Mouse (Mus musculus) retina, postnatal 1 day (tissue): ENCODE measurements around the gene Prrx2.

Experiments
- DNase-seq: peaks from one replicate; pipeline ENCODE4 v3.0.0-alpha.2; 2012

The Prrx2 gene

DNA sequence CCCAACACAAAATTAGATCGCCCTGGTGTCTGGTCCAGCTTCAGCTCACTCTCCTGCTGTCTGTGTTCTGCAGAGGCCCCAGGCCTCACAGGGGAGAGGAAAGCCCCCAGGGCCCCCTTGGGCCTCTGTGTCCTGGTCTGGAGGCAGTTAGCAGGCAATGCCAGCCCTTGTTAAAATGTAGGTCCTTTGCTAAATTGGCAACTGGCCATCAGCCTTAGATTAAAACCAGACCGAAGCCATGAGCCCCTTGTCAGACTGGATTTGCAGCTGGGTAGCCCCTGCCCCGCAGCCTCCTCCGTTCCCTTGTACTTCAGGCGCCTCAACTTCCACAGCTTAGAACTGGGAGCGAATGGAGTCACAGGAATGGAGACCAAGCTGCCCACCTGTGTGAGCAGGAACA is 37.9 kb downstream of the Prrx2 start:
- peak; percentile 67 for DNase-seq

GRCm38 (mm10) chr2:30874445-30874844 is 39.7 kb downstream of the Prrx2 start:
- DNase-seq: no peak

DNA sequence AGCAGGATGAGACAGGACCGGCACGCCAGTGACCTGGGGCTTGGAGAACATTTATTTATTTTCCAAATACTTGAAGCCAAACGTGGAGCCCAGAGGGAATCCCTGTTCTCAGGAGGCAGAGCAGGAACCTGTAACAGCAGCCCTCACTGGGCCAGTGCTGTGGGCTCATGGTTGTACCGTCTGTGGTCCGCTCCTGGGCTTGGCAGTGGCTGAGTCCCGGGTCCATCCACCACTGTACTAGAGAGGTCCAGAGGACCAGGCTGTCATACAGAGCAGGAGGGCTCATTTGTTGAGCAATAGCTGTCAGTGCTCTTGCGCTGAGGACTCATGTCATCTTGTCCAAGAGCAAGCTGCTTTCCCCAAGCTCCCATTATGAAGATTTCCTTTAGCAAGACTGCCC is 40.3 kb downstream of the Prrx2 start:
- no peak for DNase-seq

GRCm38 (mm10) chr2:30875621-30876432 is 41.1 kb downstream of the Prrx2 start:
- DNase-seq: no peak

GRCm38 (mm10) chr2:30879481-30879880 is 44.7 kb downstream of the Prrx2 start:
- no peak for DNase-seq

DNA sequence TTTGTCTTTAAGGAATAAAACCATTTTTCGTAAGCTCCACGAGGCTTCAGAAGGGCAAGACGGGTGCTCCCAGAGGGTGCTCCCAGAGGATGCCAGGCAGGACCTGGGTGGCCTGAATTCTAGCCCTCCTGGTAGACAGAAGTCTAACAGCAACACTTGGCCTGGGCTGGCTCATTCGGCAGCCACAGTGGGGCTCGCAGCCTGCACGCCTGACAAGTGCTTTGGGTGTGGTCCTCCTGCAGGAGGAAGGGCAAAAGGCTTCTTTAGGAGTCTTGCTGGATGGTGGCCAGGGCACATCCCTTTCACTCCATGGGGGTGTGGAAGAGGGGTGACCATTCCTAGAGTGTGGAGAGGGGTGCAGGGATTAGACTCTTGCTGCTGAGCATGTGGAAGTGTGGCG is 46.4 kb downstream of the Prrx2 start:
- DNase-seq: no peak

DNA sequence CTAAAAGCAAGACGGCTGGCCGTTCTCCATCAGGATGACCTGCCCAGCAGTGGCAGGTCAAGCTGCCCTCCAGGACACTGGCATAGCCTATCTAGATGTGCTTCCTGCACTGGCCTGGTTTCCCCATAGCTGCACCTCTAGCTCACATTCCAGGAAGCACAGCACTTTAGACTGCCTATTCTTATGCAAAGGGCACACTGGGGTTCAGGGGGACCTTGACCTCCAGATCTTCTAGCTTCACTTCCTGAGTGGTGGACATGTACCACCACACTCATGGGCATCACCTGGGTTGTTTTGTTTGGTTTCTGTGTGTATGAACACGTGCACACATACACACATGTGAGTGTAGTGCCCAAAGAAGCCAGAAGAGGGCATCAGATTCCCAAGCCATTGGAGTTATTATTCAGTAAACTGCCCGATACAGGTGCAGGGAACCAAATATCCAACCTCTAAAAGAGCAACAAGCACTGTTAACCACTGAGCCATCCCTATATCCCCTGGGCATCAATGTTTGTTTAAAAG is 50.1 kb downstream of the Prrx2 start:
- DNase-seq: no peak

DNA sequence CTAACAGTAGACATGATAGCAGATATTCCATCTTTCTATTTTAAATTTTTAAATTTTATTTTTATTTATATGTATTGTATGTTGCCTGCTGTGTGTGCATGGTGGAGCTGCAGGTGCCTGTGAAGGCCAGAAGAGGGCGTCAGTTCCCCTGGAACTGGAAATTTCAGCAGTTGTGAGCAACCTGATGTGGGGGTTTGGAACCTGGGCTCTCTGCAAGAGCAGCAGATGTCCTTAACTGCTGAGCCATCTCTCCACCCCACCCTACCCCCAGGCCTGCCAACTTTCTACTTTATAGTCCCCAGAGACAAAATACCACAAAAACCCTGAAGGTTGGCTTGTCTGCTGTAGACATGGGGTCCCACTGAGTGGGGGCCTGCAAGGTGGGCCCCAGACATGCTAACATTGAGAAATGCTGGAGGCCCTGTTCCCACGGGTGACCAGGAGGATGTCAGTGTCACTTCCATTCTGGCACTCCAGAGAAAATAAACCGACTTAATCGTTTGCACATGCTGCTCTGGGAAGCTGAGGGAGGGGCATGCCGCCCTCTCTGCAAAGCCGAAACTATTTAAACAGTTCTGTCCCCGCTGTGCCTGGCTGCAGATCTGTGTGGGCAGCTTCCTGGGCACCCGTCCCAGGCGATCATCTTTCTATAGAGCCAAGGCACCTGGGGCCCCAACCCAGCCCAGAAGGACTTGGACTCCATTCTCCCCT is 50.8 kb downstream of the Prrx2 start:
- DNase-seq: no peak

DNA sequence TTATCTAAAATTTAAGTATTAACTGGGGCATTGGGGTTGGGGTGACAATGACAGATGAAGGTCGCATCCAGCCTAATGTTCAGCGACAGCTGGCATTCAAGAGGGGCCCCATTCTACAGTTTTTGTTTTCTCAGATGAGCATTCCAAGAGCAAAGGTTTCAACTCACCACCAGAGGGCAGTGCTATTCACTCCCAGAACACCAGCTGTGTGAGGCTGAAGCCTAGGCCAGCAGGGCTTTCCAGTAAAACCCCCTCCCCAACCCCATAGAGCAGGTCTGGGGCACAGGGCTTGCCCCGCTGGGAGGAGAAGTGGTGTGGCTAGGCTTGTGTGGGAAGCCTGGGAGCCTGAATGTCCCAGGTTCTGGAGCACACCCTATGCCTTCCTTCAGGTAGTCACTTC is 56.2 kb downstream of the Prrx2 start:
- peak; percentile 88 for DNase-seq

GRCm38 (mm10) chr2:30893399-30893798 is 58.6 kb downstream of the Prrx2 start:
- DNase-seq: no peak

GRCm38 (mm10) chr2:30893946-30894345 is 59.2 kb downstream of the Prrx2 start:
- no peak for DNase-seq

GRCm38 (mm10) chr2:30897291-30897690 is 62.5 kb downstream of the Prrx2 start:
- DNase-seq: peak; percentile 30

DNA sequence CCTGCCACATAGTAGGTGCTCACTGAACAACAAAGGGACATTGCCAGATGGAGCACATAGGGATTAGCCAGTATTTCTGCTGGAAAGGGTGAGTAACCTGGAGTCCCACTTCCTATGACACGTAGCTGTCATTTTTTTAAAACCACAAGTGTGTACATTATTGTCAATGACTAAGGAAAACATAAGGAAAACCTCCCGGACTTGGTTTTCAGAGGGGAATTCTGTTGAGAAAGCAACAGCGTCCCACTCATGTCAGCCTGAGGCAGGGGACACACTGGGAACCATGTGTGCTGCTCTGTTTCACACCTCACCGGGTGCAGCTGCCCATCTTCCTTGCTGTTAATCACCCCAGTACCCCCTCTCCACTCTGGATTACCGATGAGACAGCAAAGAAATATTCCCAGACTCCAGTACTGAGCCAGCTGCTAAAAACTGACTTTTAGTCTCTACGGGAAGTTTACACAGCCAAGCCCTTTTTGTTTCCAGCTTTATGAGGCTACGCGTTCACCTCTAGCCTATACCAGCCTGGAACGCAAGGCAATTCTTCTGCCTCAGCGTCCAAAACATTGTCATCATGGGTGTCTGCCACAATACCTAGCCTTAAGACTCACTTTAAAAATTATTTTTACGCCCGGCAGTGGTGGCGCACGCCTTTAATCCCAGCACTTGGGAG is 64.8 kb downstream of the Prrx2 start:
- no peak for DNase-seq

DNA sequence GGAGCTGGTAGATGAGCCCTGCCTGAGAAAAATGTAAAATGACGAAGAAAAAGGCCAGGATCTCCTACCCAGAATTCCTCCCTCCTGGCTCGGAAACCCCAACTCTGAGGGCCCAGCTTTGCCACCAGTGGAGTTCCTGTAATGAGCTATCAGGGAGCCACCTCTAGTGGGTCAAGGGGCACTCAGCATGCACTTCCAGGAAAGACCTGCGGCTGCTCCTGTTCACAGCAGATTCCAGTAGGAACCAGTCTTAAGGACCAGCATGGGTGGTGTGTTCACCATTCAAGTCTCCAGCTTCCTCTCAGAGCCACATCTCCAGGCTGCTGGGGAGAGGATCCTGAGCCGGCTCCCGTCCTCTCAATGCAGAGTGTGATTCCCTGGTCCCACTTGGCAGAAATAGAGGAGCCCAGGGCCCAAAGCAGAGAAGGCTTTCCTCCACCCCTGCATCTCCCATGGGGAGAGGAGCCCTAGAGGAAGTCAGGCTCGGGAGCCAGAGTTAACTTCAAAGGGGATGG is 66.9 kb downstream of the Prrx2 start:
- no peak for DNase-seq

GRCm38 (mm10) chr2:30902256-30902655 is 67.5 kb downstream of the Prrx2 start:
- DNase-seq: no peak

DNA sequence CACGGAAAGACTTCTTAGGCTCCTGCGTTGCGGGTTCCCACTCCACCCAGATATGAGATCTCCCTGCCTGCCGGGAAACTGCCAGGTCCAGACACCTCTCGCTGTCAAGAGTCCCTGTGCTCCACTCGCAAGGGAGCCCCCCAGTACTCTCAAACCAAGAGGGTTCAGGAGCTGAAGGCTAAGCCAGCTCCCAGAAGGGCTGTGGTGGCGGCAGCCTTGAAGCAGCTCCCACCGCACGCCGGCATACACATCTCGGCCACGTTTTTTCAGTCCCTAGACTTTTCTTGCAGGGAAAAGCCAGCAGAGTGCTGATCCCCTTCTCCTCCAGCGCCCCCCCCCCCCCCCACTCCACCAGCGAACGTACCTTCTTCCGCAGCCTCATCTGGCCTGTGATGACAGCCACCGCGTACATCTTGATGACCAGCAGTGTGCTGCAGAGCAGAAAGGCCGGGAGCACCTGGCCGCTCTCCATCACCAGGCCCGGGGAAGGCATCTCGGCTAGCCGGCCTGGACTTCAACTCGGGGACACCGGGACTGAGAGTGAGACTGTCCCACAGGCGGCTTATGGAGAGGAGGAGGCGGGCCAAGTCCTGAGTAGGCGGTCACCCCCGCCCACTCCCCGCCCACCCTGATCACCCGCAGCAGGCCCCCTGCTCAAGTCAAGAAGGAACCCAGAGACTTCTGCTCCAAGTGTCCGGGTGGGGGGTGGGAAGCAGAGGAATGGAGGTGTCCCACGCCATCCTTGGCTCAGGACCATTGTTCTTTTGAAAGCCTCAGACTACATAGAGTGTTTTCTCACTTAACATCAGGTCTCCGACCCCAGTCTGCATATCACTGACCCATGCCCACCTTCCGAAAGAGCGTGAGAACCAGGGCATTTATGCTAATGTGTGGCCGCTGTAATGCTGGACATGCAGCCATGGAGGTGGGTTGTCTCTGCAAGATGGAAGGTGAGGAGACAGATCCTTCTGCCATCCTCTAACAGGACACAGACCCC is 68.3 kb downstream of the Prrx2 start:
- peak; percentile 54 for DNase-seq

GRCm38 (mm10) chr2:30904231-30904630 is 69.5 kb downstream of the Prrx2 start:
- DNase-seq: no peak

DNA sequence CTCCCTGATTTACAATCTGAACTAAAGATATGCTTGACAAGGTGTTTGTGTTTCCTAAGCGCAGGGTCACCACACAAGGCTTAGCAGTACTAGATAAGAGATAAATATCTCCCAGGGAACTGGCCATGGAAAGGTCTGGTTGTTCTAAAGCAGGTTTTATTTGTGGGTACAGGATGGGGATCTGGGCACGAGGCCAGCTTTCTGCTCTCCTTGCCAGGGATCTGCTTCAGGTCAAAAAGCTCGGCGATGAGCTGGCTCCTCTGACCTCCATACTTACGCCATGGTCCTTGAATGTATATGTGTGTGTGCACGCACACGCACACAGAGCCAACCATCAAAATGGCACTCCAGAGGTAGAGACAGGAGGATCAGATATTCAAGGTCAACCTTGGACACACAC is 70.2 kb downstream of the Prrx2 start:
- no peak for DNase-seq

- DNase-seq: no peak
Measured at GRCm38 (mm10) chr2:30905906-30906305, 71.1 kb downstream of the Prrx2 start.

- no peak for DNase-seq
Measured at GRCm38 (mm10) chr2:30906641-30907040, 71.9 kb downstream of the Prrx2 start.

- DNase-seq: peak; percentile 73
Measured at GRCm38 (mm10) chr2:30912291-30912773, 77.6 kb downstream of the Prrx2 start.

DNA sequence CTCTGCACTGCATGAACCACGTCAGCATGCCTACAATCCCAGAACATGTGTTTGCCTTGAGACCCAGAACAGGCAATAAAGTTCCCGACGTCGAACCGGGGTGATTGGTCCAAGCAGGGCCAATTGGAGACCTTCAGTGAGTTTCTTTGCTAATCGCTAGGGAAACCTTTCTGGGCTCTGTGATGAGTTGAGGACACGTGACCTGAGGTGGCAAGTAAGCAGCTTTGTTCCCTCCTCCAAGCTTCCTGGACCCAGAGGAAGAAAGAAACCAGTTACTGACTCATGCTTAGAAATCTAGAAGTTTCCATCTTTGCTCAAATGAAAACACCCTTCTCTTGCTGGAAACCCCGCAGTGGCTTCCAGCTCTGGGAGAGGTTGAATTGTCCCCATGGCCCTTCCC is 78.2 kb downstream of the Prrx2 start:
- no peak for DNase-seq
